Mouse (Mus musculus) ES-Bruce4 (cell line): ENCODE measurements around the gene Eml3. TPM values are rescaled to one million over a fixed set of nuclear protein-coding genes. Genes with fewer than 3 reads are reported as not detected.

ENCODE experiments used
- H3K27ac ChIP-seq: 2 replicates; pipeline ENCODE4 v1.5.1; 2012; ENCODE audit warnings: low read length, inconsistent platforms; ENCODE audit not compliant: insufficient read depth
- H3K27me3 ChIP-seq: 2 replicates; pipeline ENCODE4 v1.6.1; 2012; ENCODE audit warnings: mild to moderate bottlenecking, low read length, inconsistent platforms; ENCODE audit not compliant: control insufficient read depth, poor library complexity, insufficient read depth, severe bottlenecking
- H3K36me3 ChIP-seq: 2 replicates; pipeline ENCODE4 v1.6.1; 2012; ENCODE audit warnings: inconsistent platforms, mild to moderate bottlenecking, low read length, moderate library complexity; ENCODE audit not compliant: control insufficient read depth, poor library complexity, insufficient read depth, severe bottlenecking
- H3K4me1 ChIP-seq: one replicate; pipeline ENCODE4 v1.8.1; 2011; ENCODE audit warnings: low read length; ENCODE audit not compliant: control insufficient read depth, insufficient read depth
- H3K4me3 ChIP-seq: 2 replicates; pipeline ENCODE4 v1.5.1; 2011; ENCODE audit warnings: low read depth, mild to moderate bottlenecking, low read length
- H3K9ac ChIP-seq: 2 replicates; pipeline ENCODE4 v1.6.1; 2012; ENCODE audit warnings: low read depth, mild to moderate bottlenecking, inconsistent platforms; ENCODE audit not compliant: poor library complexity, severe bottlenecking
- H3K9me3 ChIP-seq: replicated peaks from 2 replicates; pipeline ENCODE4 v1.6.1; 2012; ENCODE audit warnings: mild to moderate bottlenecking, low read length, inconsistent platforms; ENCODE audit not compliant: control insufficient read depth, poor library complexity, insufficient read depth, severe bottlenecking
- CTCF ChIP-seq: IDR thresholded peaks from one replicate; pipeline ENCODE4 v1.8.1; 2011; ENCODE audit warnings: low read depth, low read length
- EP300 ChIP-seq: IDR thresholded peaks from 2 replicates; pipeline ENCODE4 v1.6.1; 2011; ENCODE audit warnings: low read depth, low read length; ENCODE audit not compliant: insufficient read depth
- POLR2A ChIP-seq: IDR thresholded peaks from one replicate; pipeline ENCODE4 v1.8.1; 2011; ENCODE audit warnings: low read length; ENCODE audit not compliant: insufficient read depth
- polyA plus RNA-seq: library from polyadenylated mRNA; stranded (reverse); fragments of >200 nt; gene quantifications from 2 replicates; pipeline ENCODE4 v1.2.4, GENCODE M21; 2011; ENCODE audit warnings: low read depth; ENCODE audit not compliant: missing spikeins, insufficient read depth, insufficient read length

The Eml3 gene
- polyA plus RNA-seq, 1 experiment: 19.2 TPM

- peaks cover 3% of the 10 kb centered on the region for H3K4me1 ChIP-seq
- TF ChIP-seq POLR2A: no peak
- no peak for TF ChIP-seq CTCF
- TF ChIP-seq EP300: no peak
- H3K9me3 ChIP-seq: no peaks in the 10 kb centered on the region
- H3K9ac ChIP-seq: no peak overlapping the region
- H3K27ac ChIP-seq: peak overlapping the region; percentile 55
- H3K27me3 ChIP-seq: no peaks in the 10 kb centered on the region
- H3K4me3 ChIP-seq: no peak overlapping the region
- H3K36me3 ChIP-seq: peaks cover 40% of the 10 kb centered on the region
These were observed 51.4 kb downstream of the Eml3 start for GRCm38 (mm10) chr19:8980771-8981170.

- TF ChIP-seq EP300 (no peak), CTCF (no peak), POLR2A (no peak)
- H3K27ac ChIP-seq: no peak overlapping the region
- H3K36me3 ChIP-seq: peaks cover 34% of the 10 kb centered on the region
- no peaks in the 10 kb centered on the region for H3K9me3 ChIP-seq
- peaks cover 3% of the 10 kb centered on the region for H3K4me1 ChIP-seq
- no peak overlapping the region for H3K4me3 ChIP-seq
- H3K27me3 ChIP-seq: no peaks in the 10 kb centered on the region
- H3K9ac ChIP-seq: no peak overlapping the region
These were observed 52.3 kb downstream of the Eml3 start for GRCm38 (mm10) chr19:8981450-8982168.

GRCm38 (mm10) chr19:8982303-8983149 lies 53.2 kb downstream of the Eml3 start:
- peaks cover 3% of the 10 kb centered on the region for H3K4me1 ChIP-seq
- H3K27ac ChIP-seq: peak overlapping the region; percentile 47; the same call in 1 of the 2 replicates
- no peaks in the 10 kb centered on the region for H3K9me3 ChIP-seq

GRCm38 (mm10) chr19:8983150-8983650 lies 53.8 kb downstream of the Eml3 start:
- TF ChIP-seq POLR2A (no peak), CTCF (no peak), EP300 (no peak)
- H3K4me3 ChIP-seq: no peak overlapping the region
- peaks cover 18% of the 10 kb centered on the region for H3K36me3 ChIP-seq
- H3K27me3 ChIP-seq: no peaks in the 10 kb centered on the region
- no peak overlapping the region for H3K9ac ChIP-seq
- H3K27ac ChIP-seq: no peak overlapping the region
- peaks cover 3% of the 10 kb centered on the region for H3K4me1 ChIP-seq
- H3K9me3 ChIP-seq: no peaks in the 10 kb centered on the region

More at GRCm38 (mm10) chr19:8982303-8983149, 53.2 kb downstream of the Eml3 start:
- Histone ChIP-seq H3K9ac (no peak overlapping the region), H3K36me3 (peaks cover 25% of the 10 kb centered on the region), H3K27me3 (no peaks in the 10 kb centered on the region), H3K4me3 (no peak overlapping the region)
- no peak for TF ChIP-seq CTCF
- TF ChIP-seq POLR2A: no peak

- H3K27ac ChIP-seq: no peak overlapping the region
- no peaks in the 10 kb centered on the region for H3K9me3 ChIP-seq
- H3K9ac ChIP-seq: no peak overlapping the region
- peaks cover 7% of the 10 kb centered on the region for H3K36me3 ChIP-seq
- TF ChIP-seq EP300 (no peak), POLR2A (no peak), CTCF (no peak)
- H3K4me3 ChIP-seq: no peak overlapping the region
- H3K4me1 ChIP-seq: peaks cover 3% of the 10 kb centered on the region
- H3K27me3 ChIP-seq: no peaks in the 10 kb centered on the region
These were observed 55.0 kb downstream of the Eml3 start for GRCm38 (mm10) chr19:8984255-8984868.
